Mouse (Mus musculus) left cerebral cortex, adult 2 months (tissue): ENCODE measurements at regions not wholly inside any gene's neighbourhood (a gene's known extent, or its start where the extent isn't known, plus 50 kb on each side); places are given as distances from the start of the nearest gene placed in this dataset.
A peak's percentile ranks its signal among the peaks of the same experiment; 100 is the strongest.

Source experiments
- DNase-seq, 2 experiments: peaks; one replicate each; pipeline ENCODE4 v3.0.0; 2021 to 2022; ENCODE audit warnings: low spot score in 2 of 2, mixed read lengths in 1 of 2; ENCODE audit errors: extremely low spot score in 1 of 2
- H3K27ac ChIP-seq: fragments of 200-600 bp; 2 replicates; pipeline ENCODE4 v1.8.1; 2022
- H3K4me3 ChIP-seq: fragments of 200-600 bp; 2 replicates; pipeline ENCODE4 v1.8.1; 2022
- CTCF ChIP-seq: fragments of 200-600 bp; IDR thresholded peaks from 2 replicates; pipeline ENCODE4 v1.8.1; 2022; ENCODE audit warnings: antibody characterized with exemption, mild to moderate bottlenecking, moderate library complexity
- intact Hi-C: fragments of 180-260 bp; cut with DNase I; formaldehyde crosslinking; loops from one replicate; pipeline ENCODE4 v1.15.1; 2025

- Histone ChIP-seq H3K27ac (no peak overlapping the region), H3K4me3 (no peak overlapping the region)
- DNase-seq: no peak
- TF ChIP-seq CTCF: no peak
- intact Hi-C loops: no loop called here
Measured at GRCm38 (mm10) chr8:6139171-6139570, 1034.0 kb upstream of the Slc10a2 start.

- Histone ChIP-seq H3K4me3 (no peak overlapping the region), H3K27ac (no peak overlapping the region)
- no peak for TF ChIP-seq CTCF
- intact Hi-C loops: no loop called here
- no peak for DNase-seq
Measured at GRCm38 (mm10) chr8:6132243-6132751, 1027.1 kb upstream of the Slc10a2 start.

DNA sequence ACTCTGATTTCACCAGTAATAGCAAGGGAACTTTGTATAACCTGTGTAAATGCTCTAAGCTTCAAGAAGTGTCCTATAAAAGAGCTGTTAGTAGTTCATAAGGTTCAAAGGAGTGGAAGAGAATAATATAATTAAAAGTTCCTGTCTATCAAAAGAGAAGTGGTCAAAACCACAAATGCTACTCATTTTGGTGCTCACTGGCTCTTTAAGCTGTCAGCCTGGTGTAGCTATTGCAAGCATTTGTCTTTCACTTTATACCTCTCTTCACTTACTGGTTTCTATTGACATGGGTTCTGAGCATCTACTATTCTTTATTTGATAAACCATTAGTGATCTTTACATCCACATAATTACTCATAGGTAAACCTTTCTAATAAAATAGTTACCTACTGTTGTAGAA is 1020.1 kb upstream of the Slc10a2 start:
- Histone ChIP-seq H3K4me3 (no peak overlapping the region), H3K27ac (no peak overlapping the region)
- DNase-seq: no peak
- no peak for TF ChIP-seq CTCF
- intact Hi-C loops: no loop called here

GRCm38 (mm10) chr8:6119506-6119905 is 1014.4 kb upstream of the Slc10a2 start:
- TF ChIP-seq CTCF: no peak
- DNase-seq: no peak
- intact Hi-C loops: loop anchor here (10.0 kb wide), 1 partner anchor 245 kb away; no protein-coding TSS in a partner anchor
- Histone ChIP-seq H3K4me3 (no peak overlapping the region), H3K27ac (no peak overlapping the region)

- H3K4me3 ChIP-seq: no peak overlapping the region
- TF ChIP-seq CTCF: no peak
- intact Hi-C loops: loop anchor here (5.0 to 10.0 kb wide), 2 partner anchors 99 to 253 kb away; no protein-coding TSS in a partner anchor
- H3K27ac ChIP-seq: peak overlapping the region; percentile 76
- DNase-seq: no peak
Measured at GRCm38 (mm10) chr8:6111351-6111750, 1006.2 kb upstream of the Slc10a2 start.

- TF ChIP-seq CTCF: no peak
- no peak for DNase-seq
- no peak overlapping the region for H3K4me3 ChIP-seq
- intact Hi-C loops: no loop called here
- H3K27ac ChIP-seq: no peak overlapping the region
Measured at GRCm38 (mm10) chr8:6090028-6090427, 984.9 kb upstream of the Slc10a2 start.

DNA sequence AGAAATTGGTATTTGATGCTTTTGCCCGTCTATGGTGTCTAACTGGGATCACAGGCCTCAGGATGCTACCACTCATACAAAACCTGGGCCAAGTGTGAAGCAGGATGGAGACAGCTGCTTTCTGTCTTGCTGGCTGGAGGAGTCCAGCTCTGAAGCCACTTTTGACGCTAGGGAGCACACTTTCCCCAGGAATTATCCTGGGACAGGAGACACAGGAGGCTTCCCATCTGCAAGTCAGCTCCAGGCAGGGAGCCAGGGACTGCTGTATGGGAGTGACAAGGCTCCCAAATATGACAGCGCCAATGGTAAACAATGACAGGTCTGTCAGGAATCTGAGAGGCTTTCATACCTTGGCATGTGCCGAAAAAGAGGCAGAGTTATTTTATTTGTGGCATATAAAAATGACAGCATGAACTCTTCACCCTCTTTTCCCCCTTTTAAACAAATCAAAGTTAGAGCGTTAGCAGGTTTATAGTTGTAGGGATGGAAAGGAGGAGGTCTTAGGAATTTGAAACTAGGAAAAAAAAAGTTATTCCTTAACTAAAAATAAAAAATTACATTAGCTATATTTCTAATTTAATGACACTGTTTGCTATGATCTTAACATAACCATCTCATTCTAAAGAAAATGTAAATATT is 938.9 kb upstream of the Slc10a2 start:
- TF ChIP-seq CTCF: peak; percentile 55
- intact Hi-C loops: no loop called here
- Histone ChIP-seq H3K27ac (no peak overlapping the region), H3K4me3 (no peak overlapping the region)
- DNase-seq: peak; percentile 37 to 56

DNA sequence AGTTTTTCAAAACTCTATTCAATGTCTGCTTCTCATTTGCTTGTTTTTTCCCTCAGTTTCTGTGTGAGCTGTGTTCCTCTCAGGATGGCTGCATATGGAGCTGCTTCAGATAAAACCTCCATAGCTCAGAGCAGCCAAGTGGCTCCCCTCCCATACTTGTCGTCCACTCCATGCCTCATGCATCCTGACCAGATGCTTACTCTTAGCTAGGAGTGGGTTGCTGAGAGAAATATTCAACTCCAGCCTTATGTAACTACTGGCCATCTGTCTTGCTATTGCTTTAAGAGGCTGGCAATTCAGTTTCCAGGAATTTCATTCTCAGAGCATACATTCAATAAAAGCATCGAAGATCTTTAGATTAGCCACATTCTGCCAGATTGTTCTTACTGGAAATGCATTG is 907.1 kb upstream of the Slc10a2 start:
- DNase-seq: peak; percentile 10 to 27
- H3K27ac ChIP-seq: peak overlapping the region; percentile 66
- TF ChIP-seq CTCF: no peak
- intact Hi-C loops: loop anchor here (5.0 to 10.0 kb wide), 2 partner anchors 100 to 353 kb away; no protein-coding TSS in a partner anchor
- H3K4me3 ChIP-seq: no peak overlapping the region

GRCm38 (mm10) chr8:6011182-6011581 is 906.0 kb upstream of the Slc10a2 start:
- Histone ChIP-seq H3K27ac (peak overlapping the region; percentile 66), H3K4me3 (no peak overlapping the region)
- no peak for TF ChIP-seq CTCF
- no peak for DNase-seq
- intact Hi-C loops: loop anchor here (5.0 to 10.0 kb wide), 2 partner anchors 101 to 354 kb away; no protein-coding TSS in a partner anchor

DNA sequence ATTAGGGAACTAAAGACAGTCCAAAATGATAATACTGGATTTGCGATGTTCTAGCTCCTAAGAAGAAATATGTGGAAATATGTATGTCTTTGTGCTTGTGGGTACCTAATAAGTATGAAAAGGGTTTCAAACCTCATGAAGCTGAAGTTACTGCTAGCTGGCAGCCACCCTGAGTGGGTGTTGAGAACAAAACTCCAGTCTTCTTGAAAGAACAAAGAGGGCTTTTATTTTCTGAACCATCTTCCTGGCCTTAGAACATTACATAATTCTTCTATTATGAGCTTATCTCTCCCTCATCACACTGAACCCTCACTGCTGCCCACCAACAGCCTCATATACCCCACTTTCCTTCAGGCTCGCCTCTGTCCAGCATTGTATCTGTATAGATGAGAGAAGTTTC is 905.6 kb upstream of the Slc10a2 start:
- intact Hi-C loops: loop anchor here (5.0 to 10.0 kb wide), 2 partner anchors 102 to 354 kb away; no protein-coding TSS in a partner anchor
- no peak for DNase-seq
- Histone ChIP-seq H3K27ac (peak overlapping the region; percentile 34), H3K4me3 (no peak overlapping the region)
- no peak for TF ChIP-seq CTCF

DNA sequence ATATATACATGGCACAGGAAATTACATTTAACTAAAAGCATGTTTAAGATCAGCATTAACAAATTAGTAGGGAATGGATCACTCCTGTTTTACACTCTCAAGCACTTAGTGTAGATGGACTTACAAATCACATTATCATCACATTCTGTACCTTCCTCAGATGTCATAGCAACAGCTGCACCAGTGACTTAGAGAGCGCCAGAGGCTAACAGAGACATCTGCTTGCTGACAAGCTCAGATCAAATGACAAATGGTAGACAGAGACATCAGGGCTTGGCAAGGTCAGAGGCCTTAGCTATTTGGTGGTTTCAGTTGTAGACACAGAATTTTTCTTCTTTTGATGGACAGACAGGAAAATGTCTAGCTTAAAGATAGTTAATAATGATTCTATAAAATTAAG is 897.5 kb upstream of the Slc10a2 start:
- intact Hi-C loops: no loop called here
- no peak for DNase-seq
- no peak for TF ChIP-seq CTCF
- Histone ChIP-seq H3K4me3 (no peak overlapping the region), H3K27ac (no peak overlapping the region)

DNA sequence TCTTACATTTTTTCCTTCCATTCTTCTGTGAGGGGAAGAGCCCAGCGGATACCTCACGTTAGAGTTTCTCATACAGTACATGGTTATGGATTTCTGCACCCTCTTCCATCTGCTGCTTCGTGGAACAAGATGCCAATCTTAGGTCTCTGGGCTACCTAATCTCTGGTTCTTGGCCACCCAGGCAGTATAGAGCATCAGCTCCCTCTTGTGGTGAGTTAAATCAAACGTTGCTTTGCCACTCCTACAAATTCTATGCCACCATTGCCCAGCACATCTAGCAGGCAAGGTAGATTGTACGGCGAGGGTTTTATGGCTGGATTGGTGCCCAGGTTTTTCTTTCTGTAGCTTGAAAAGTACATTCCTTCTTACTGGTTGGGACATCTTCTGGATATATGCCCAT is 889.7 kb upstream of the Slc10a2 start:
- no peak overlapping the region for H3K4me3 ChIP-seq
- intact Hi-C loops: loop anchor here (10.0 kb wide), 1 partner anchor 700 kb away; no protein-coding TSS in a partner anchor
- no peak for DNase-seq
- peak; percentile 27 for TF ChIP-seq CTCF
- no peak overlapping the region for H3K27ac ChIP-seq
